Mouse (Mus musculus) spleen, postnatal 10 days (tissue): Measurements from ENCODE around the gene Tuba1a.
"Not testable (repeated sequence)": the region's sequence is repeated elsewhere in the genome, so short reads cannot be mapped to it uniquely, and the experiment has no call there.

Experiments used
- DNase-seq, 2 experiments: peaks; one replicate each; pipeline ENCODE4 v3.0.0; 2021 to 2022; ENCODE audit warnings: low spot score in 2 of 2

Gene Tuba1a

GRCm38 (mm10) chr15:98927566-98927965, 25.9 kb downstream of the Tuba1a start:
- no peak for DNase-seq

GRCm38 (mm10) chr15:98924682-98925081, 28.8 kb downstream of the Tuba1a start:
- no peak for DNase-seq

GRCm38 (mm10) chr15:98923031-98923537, 30.4 kb downstream of the Tuba1a start:
- no peak for DNase-seq

GRCm38 (mm10) chr15:98922581-98922980, 30.9 kb downstream of the Tuba1a start:
- DNase-seq: no peak

GRCm38 (mm10) chr15:98921510-98921909, 32.0 kb downstream of the Tuba1a start:
- DNase-seq: no peak

- DNase-seq: not testable (repeated sequence)
These were observed 35.0 kb downstream of the Tuba1a start for GRCm38 (mm10) chr15:98918499-98918895.

- DNase-seq: peak; percentile 94 to 98
These were observed 35.7 kb downstream of the Tuba1a start, which contains the start of gene Lmbr1l for GRCm38 (mm10) chr15:98917538-98918498. TSS of gene Lmbr1l (minus strand) at chr15:98918231.

- no peak for DNase-seq
These were observed 36.4 kb downstream of the Tuba1a start for GRCm38 (mm10) chr15:98917091-98917490.

GRCm38 (mm10) chr15:98916016-98916415, 37.5 kb downstream of the Tuba1a start:
- no peak for DNase-seq

GRCm38 (mm10) chr15:98914903-98915302, 38.6 kb downstream of the Tuba1a start:
- DNase-seq: no peak

- peak in 1 of 2 experiments; percentile 55 for DNase-seq
These were observed 48.8 kb downstream of the Tuba1a start for GRCm38 (mm10) chr15:98904692-98905091.

- DNase-seq: no peak
These were observed 50.9 kb downstream of the Tuba1a start for GRCm38 (mm10) chr15:98902600-98902999.

- no peak for DNase-seq
These were observed 52.0 kb downstream of the Tuba1a start for GRCm38 (mm10) chr15:98901530-98901929.
